Mouse (Mus musculus) cerebellum, adult 2 months (tissue): ENCODE measurements around the gene Yaf2.

Experiments used
- CTCF ChIP-seq: fragments of 200-500 bp; IDR thresholded peaks from 2 replicates; pipeline ENCODE4 v1.5.1; 2011; ENCODE audit warnings: low read depth, mild to moderate bottlenecking, control low read depth, low read length, moderate library complexity, borderline replicate concordance; ENCODE audit not compliant: insufficient read depth
- POLR2A ChIP-seq: fragments of 200-500 bp; IDR thresholded peaks from 2 replicates; pipeline ENCODE4 v1.6.1; 2011; ENCODE audit warnings: low read length, control low read depth, borderline replicate concordance; ENCODE audit not compliant: insufficient read depth

GRCm38 (mm10) chr15:93265728-93266127 is 71.0 kb downstream of the Yaf2 start:
- TF ChIP-seq CTCF (peak; percentile 37; the same call in 1 of the 2 replicates), POLR2A (no peak)
